Mouse (Mus musculus): Measurements from ENCODE around the gene Serinc3. TPM values are rescaled to one million over a fixed set of nuclear protein-coding genes. Genes with fewer than 3 reads are reported as not detected.

Gene Serinc3
- polyA plus RNA-seq, 1 experiment from 2014 or later: 38.6 TPM

DNA sequence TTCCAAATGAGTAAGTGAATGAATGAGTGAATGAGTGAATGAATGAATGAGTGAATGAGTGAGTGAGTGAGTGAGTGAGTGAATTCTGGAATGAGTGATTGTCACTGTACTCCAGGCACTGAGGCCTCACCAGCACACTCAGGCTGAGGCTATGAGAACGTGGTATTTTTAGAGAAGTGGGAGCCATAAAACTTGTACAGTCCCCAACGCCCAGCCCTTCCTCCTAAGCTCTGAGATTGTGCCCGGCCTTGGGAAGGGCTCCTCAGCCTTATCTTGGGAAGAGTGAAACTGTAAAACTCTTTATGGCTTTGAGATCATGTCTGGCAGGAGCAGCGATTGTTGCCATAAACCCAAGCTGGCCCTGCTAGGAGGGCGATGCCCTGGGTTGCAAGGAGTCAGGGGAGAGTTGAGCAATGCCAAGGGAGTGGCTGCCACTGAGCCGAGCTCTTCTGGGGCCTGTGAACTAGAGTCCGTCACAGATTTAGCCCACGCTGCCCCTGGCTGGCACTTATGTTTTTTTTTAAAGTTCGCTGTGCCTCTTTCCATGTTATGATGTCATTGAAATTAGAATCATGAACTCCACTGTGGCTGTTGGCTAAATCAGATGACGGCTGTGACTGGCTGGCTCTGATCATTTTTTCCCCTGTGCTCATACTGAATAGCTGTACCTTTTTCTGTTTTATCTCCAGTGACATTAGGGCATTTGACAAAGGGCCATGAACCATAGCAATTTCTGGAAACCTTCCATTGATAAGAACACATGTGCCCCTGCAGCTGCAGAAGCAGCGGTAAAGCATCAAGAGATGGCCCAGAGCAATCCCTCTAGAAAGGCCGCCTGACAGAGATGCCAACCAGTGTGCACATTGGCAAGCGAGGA is 64.6 kb downstream of the Serinc3 start:
- no peaks in the 10 kb centered on the region for H3K4me1 ChIP-seq (ENCODE audit: control insufficient read depth, insufficient read depth, low read depth, low read length)
- 83% methylated on average over 13 of the region's 13 CpGs for WGBS

DNA sequence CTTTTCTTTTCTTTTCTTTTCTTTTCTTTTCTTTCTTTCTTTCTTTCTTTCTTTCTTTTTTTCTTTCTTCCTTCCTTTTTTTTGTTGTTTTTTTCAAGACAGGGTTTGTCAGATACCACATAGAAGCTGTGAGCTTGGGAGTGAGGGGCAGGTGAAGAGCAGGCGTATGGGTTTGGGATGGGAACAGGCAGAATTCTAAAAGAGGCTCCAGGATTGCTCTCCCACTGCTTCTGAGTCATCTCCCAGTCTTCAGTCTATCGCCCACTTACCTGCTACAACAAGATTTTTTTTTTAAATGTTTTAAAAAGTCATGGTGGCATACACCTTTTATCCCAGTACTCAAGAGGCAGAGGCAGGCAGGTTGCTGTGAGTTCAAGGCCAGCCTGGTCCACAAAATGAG is 66.9 kb downstream of the Serinc3 start:
- WGBS: 82% methylated on average over 2 of the region's 2 CpGs
- Histone ChIP-seq H3K9ac (ENCODE audit: low read depth, low read length) (no peak overlapping the region), H3K27ac (ENCODE audit: low read depth, low read length) (no peak overlapping the region), H3K4me3 (ENCODE audit: low read length) (no peak overlapping the region), H3K4me2 (ENCODE audit: low read length) (no peak overlapping the region), H3K27me3 (replicated peaks; ENCODE audit: control insufficient read depth, insufficient read depth, low read length) (no peaks in the 10 kb centered on the region), H3K9me3 (ENCODE audit: control insufficient read depth, low read length) (no peaks in the 10 kb centered on the region), H3K36me3 (ENCODE audit: control insufficient read depth, insufficient read depth, low read length) (no peaks in the 10 kb centered on the region), H3K4me1 (ENCODE audit: control insufficient read depth, insufficient read depth, low read depth, low read length) (no peaks in the 10 kb centered on the region)
- no peak for ATAC-seq

More for the DNA sequence above, 64.6 kb downstream of the Serinc3 start:
- Histone ChIP-seq H3K4me3 (ENCODE audit: low read length) (no peak overlapping the region), H3K27me3 (replicated peaks; ENCODE audit: control insufficient read depth, insufficient read depth, low read length) (no peaks in the 10 kb centered on the region), H3K9ac (ENCODE audit: low read depth, low read length) (no peak overlapping the region), H3K9me3 (ENCODE audit: control insufficient read depth, low read length) (no peaks in the 10 kb centered on the region), H3K27ac (ENCODE audit: low read depth, low read length) (no peak overlapping the region), H3K36me3 (ENCODE audit: control insufficient read depth, insufficient read depth, low read length) (no peaks in the 10 kb centered on the region), H3K4me2 (ENCODE audit: low read length) (no peak overlapping the region)
- ATAC-seq: no peak

DNA sequence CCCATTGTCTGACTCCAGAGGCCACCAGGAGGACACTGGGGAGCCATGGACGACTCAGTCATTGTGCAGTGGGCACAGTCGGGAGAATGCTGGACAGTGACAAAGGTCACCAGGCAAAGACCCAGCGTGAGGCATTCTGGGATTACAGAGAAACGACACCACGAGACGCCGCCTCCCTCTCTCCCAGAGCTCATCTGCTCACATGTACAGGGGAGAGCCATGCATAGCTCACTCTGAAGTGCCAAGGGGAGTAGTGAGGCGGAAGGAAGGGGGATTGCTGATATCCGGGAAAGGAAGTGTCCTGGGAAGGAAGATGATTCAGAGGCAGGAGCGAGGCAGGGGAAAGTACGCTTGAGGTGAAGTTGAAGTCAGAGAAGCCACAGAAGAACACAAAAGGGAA is 69.7 kb downstream of the Serinc3 start:
- H3K9ac ChIP-seq (ENCODE audit: low read depth, low read length): no peak overlapping the region
- no peak overlapping the region for H3K27ac ChIP-seq (ENCODE audit: low read depth, low read length)
- no peaks in the 10 kb centered on the region for H3K9me3 ChIP-seq (ENCODE audit: control insufficient read depth, low read length)
- no peak overlapping the region for H3K4me3 ChIP-seq (ENCODE audit: low read length)
- H3K36me3 ChIP-seq (ENCODE audit: control insufficient read depth, insufficient read depth, low read length): no peaks in the 10 kb centered on the region
- ATAC-seq: no peak
- no peaks in the 10 kb centered on the region for H3K4me1 ChIP-seq (ENCODE audit: control insufficient read depth, insufficient read depth, low read depth, low read length)
- H3K4me2 ChIP-seq (ENCODE audit: low read length): no peak overlapping the region
- 34% methylated on average over 11 of the region's 11 CpGs for WGBS
- H3K27me3 ChIP-seq (replicated peaks; ENCODE audit: control insufficient read depth, insufficient read depth, low read length): no peaks in the 10 kb centered on the region

DNA sequence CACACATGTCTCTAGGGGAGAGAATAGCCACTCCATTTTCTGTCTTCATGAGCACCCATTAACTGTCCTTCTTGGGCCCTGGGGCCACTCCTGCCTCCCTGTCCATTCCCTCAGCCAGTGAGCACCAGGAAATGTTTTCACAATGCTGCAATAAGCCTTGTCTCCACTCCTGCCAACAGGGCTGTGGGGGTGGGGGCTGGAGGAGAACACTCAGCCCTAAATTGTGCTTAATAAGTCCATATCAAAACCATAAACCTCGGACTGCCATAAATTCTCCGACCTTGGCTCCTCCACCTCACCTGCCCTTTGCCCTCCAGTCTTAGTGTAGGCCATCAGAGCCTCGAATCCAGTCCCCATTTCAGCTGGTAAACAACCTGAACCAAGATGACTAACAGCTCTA is 70.6 kb downstream of the Serinc3 start:
- Histone ChIP-seq H3K4me2 (ENCODE audit: low read length) (no peak overlapping the region), H3K4me3 (ENCODE audit: low read length) (no peak overlapping the region), H3K9me3 (ENCODE audit: control insufficient read depth, low read length) (no peaks in the 10 kb centered on the region), H3K36me3 (ENCODE audit: control insufficient read depth, insufficient read depth, low read length) (no peaks in the 10 kb centered on the region), H3K9ac (ENCODE audit: low read depth, low read length) (no peak overlapping the region), H3K27ac (ENCODE audit: low read depth, low read length) (no peak overlapping the region), H3K4me1 (ENCODE audit: control insufficient read depth, insufficient read depth, low read depth, low read length) (no peaks in the 10 kb centered on the region), H3K27me3 (replicated peaks; ENCODE audit: control insufficient read depth, insufficient read depth, low read length) (no peaks in the 10 kb centered on the region)
- WGBS: 85% methylated on average over 3 of the region's 3 CpGs
- ATAC-seq: no peak

Other genes starting within 250 kb of the Serinc3 start
- gene Jph2, start 247.1 kb downstream of the Serinc3 start, polyA plus RNA-seq (2015; fragmentation: Nextera tagmentation; extraction: Ambion mirVana): 1.0 TPM in 2 replicates
- 70.6 and 72.2 TPM in 2 replicates for gene Oser1, start 220.4 kb downstream of the Serinc3 start, polyA plus RNA-seq (2015; fragmentation: Nextera tagmentation; extraction: Ambion mirVana)
- 139 and 147 TPM in 2 replicates for gene Gdap1l1, start 206.7 kb downstream of the Serinc3 start, polyA plus RNA-seq (2015; fragmentation: Nextera tagmentation; extraction: Ambion mirVana)
- gene Fitm2, start 172.5 kb downstream of the Serinc3 start, polyA plus RNA-seq (2015; fragmentation: Nextera tagmentation; extraction: Ambion mirVana): 18.0 and 18.2 TPM in 2 replicates
- 0.34 and 1.0 TPM in 2 replicates for gene R3hdml, start 152.8 kb downstream of the Serinc3 start, polyA plus RNA-seq (2015; fragmentation: Nextera tagmentation; extraction: Ambion mirVana)
- gene Hnf4a, start 138.3 kb downstream of the Serinc3 start, polyA plus RNA-seq (2015; fragmentation: Nextera tagmentation; extraction: Ambion mirVana): 0.05 TPM in 1 of 2 replicates, not detected in the other
- 37.6 and 43.2 TPM in 2 replicates for gene Ttpal, start 42.8 kb downstream of the Serinc3 start, polyA plus RNA-seq (2015; fragmentation: Nextera tagmentation; extraction: Ambion mirVana)
- 126 and 127 TPM in 2 replicates for gene Pkig, start 13.3 kb upstream of the Serinc3 start, polyA plus RNA-seq (2015; fragmentation: Nextera tagmentation; extraction: Ambion mirVana)
- 3.5 and 4.2 TPM in 2 replicates for gene Ada, start 105.1 kb upstream of the Serinc3 start, polyA plus RNA-seq (2015; fragmentation: Nextera tagmentation; extraction: Ambion mirVana)
- 0.20 and 0.31 TPM in 2 replicates for gene Ccn5, start 175.7 kb upstream of the Serinc3 start, polyA plus RNA-seq (2015; fragmentation: Nextera tagmentation; extraction: Ambion mirVana)
- gene Kcnk15, start 208.5 kb upstream of the Serinc3 start, polyA plus RNA-seq (2015; fragmentation: Nextera tagmentation; extraction: Ambion mirVana): 0.24 and 0.30 TPM in 2 replicates

Data from hindbrain, embryonic 16.5 days (tissue).